Mouse (Mus musculus): ENCODE data around the gene Bcl2.
A peak's percentile ranks its signal among the peaks of the same experiment; 100 is the strongest.

The Bcl2 gene

DNA sequence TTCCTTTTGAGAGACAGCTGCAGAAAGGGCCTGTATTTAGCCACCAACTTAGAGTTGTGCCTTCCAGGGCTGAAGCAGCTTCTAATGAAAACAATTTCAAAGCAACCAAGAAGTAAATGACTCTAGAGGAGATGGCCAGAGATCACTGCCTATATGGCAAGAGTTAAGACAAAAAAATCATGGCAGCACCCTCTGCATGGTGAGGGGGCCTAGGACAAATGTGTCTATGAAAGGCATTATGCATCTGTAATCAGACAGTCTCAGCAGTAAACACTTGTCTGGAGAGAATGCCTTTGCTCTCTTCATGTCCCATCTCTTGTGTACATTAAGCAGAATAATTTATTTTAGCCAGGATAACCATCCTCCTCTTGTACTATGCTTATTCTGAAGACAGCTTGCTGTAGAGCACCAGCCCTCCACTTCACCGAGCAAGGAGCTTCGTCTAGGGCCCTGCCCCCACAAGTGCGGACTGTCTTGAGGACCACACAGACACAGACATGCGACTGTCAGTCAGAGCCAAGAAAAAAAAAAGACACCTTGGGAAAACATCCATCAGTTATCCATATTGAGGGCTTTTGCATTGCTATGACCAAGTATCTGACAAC is 126.1 kb downstream of the Bcl2 start:
- DNase-seq (ENCODE audit: low spot score in 2 of 2), result no peak

DNA sequence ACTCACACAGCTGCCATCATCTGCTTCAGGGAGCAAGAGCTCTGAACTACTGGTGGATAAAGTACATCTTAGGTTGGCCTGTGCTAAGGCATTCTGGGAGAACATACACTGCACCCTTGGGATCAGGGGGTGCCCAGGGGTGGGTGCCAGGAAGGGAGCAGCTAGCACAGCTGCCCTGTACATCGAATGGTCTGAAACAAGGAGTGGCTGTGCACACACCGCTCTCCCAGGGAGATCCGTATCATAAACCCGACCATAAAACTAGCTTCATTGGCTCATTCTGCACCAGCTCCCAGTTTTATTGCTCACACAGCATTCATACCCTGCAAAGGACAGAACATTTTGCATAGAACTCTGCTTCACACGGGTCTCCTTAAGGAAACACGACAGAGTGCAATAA is 127.3 kb downstream of the Bcl2 start:
- DNase-seq (ENCODE audit: low spot score in 2 of 2), result no peak

DNA sequence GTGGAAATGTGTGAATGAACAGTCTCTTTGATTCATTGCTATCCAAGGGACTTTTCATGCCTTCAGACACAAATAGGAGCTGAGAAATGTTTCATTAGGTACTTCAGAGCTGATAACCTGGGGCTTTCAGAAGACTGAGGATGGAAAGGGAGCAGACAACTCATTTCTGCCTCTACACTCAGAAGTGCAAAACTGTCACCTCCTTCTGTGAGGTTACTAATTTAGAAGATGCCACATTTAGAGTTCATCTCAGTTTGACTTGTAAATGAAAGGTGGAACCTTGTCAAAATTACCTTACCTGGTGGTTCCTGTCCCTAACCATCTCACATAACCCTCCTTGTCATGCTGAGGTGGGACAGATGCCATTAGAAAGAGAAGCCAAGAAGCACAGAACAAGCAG is 128.7 kb downstream of the Bcl2 start:
- no peak for DNase-seq (ENCODE audit: low spot score in 2 of 2)

DNA sequence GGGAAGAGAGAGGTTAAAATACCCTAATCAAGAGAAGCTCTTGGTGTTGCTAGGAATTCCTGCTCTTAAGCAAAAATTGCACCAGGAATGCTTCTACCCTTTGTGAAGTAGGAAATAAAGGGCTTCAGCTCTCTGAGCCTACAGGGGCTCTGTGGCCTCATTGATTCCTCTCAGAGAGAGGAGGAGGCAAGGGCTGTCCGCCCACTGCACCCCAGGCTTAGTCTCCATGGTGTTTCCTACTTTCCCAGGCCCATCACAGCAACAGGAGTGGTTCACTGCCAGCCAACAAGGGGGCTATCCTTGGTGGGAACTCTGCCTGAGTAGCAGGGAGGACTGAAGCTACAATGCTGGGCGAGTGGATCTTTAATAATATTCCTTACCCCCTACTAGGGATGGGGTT is 129.2 kb downstream of the Bcl2 start:
- DNase-seq (ENCODE audit: low spot score in 2 of 2), result no peak

DNA sequence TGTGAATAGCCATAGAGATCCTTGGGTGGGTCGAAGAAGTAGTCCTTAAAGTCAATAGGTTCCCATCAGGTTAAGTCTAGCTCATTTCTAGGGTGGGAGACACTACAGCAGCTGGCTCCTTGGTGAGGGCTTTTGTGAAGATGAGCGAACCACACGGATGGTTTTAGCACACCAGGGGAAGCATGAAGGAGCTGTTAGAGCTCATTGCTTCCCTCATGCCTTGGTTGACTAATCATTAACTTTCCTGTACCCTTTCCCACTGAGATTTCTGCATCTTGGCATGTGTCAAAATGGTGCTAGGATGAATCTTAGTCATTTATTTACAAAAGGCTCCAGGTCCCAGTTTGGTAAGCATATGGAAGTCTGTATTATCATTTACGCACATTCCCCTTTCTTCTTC is 129.8 kb downstream of the Bcl2 start:
- DNase-seq (ENCODE audit: low spot score in 2 of 2), result no peak

DNA sequence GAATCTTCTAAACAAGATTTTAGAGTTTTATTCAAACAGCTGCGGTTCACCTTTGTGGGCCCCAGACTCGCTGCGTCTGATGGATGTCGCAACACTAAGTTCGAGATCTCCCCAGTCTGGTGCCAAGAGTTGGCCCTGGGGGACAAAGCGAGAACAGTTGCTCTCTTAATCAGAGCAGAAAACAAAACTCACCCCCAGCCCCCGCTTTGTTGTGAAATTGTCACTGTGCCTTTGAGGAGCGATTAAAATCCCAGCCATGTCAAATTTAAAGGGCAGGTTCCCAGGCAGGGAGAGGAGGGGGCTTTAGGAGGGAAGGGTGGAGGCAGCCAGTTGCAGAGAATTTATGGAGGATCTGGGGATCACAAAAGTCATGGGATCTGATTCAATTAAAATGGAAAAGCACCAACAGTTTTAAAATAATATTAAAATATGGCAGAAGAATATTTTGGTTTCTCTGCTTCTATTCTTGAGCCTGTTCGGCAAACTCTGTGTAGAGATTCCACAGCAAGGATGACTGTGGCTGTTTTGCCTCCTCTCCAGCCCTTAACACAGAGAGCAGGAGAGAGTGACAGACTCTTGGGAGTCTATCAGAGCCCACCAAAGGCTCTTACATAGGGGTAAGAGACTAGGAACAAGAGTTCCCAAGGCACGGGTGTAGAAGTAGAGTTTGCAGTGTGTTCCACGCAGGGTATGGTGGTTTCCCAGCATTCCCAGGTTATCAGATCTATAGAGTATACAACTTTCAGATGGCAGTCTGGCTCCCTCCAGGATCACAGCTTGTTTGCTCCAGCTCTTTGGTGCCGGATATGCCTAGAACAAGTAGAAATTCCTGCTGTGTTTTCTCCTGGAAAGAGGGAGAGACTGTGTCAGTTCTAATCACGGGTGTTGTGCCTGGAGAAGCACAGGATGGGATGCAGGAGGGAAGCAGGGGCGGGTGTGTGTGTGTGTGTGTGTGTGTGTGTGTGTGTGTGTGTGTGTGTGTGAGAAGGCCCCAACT is 130.5 kb downstream of the Bcl2 start:
- DNase-seq (ENCODE audit: low spot score in 2 of 2), result no peak

DNA sequence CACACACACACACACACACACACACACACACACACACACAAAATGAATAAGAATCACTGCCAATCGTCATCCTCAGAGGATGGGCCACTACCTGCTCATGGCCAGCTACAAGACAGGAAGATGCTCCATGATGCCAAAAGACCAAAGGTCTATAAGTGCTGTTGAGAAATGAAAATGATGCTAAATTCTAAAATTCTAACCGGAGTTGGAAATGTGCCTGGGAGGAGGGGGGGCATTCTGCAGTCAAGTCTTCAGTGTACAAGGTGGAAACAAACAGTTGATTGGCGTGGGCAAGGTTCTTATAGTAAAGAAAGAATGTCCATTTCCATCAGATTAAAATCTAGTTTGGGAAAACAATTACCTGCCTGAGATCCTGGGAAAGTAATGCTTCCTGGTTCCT is 131.3 kb downstream of the Bcl2 start:
- DNase-seq (ENCODE audit: low spot score in 2 of 2), result no peak

DNA sequence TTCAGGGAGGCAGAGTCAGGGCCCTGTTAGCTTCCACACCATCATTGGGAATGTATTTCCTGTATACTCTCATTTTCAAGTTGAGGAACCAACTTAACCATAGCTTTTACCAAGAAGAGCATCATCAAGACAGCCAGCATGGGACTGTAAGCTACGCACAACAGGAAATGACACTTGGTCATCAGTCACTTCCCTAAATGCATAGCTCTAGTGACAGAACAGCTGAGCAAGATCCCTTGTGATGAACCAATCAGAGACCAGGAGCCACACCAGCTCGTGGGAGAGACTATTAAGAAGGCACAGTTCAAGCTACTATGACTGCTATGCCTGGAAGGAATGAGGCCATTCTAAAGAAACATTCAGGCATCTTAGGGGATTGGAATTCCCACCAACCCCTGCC is 132.3 kb downstream of the Bcl2 start:
- peak; percentile 45 to 58 for DNase-seq (ENCODE audit: low spot score in 2 of 2)

DNA sequence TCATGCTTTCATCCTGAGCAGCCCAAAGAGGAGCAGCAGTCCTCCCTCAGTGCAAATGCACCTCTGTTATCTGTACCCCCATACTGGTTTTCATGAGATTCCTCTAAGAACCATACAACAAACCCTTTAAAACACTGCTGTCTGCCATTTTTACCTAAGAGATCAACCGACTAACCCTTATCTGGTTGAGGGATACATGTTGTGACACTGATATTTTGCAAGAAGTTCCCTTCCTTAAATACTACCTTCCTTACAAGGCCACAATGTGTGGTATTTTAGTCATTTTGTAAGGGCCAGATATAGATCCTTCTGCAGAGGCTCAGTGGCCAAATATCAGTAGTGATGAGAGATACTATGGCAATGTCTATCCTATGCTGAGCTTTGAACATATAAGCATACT is 134.3 kb downstream of the Bcl2 start:
- no peak for DNase-seq (ENCODE audit: low spot score in 2 of 2)

DNA sequence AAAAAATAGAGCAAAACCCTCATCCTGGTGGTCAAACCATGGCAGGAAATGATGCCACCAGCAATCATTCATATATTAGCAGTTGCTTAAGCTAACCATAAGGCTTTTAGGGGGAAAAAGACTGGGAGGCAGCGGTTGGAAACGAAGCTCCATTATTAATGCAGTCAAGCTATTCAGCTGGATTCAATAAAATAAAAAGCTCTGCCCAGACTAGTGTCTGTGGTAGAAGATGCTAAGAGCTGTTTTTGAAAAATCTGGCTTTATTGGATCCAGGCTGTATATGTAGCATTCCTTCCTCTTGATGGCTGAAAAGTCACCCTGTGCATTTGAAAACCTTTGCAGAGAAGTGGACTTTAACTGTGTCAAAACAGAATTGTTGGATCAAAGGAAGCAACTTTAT is 141.6 kb downstream of the Bcl2 start:
- DNase-seq (ENCODE audit: low spot score in 2 of 2), result no peak

DNA sequence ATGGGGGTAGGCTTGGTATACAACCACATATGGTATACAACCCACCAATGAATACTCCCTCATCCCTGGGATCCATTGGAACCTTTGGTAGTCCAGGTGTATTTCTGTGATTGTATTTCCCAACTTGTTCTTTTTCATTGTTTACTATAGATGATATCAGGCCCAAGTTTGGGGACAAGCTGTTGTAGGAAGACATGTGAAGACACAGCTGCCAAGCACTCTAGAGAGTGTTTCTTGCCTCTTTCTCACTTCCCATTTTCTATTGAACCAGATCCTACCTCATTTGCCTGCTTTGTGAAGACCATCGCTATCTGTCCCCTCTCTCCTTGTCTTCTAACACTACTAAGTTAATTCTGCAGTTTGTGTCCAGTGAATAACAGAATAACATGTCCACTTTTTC is 143.2 kb downstream of the Bcl2 start:
- DNase-seq (ENCODE audit: low spot score in 2 of 2), result peak; percentile 66 to 70

DNA sequence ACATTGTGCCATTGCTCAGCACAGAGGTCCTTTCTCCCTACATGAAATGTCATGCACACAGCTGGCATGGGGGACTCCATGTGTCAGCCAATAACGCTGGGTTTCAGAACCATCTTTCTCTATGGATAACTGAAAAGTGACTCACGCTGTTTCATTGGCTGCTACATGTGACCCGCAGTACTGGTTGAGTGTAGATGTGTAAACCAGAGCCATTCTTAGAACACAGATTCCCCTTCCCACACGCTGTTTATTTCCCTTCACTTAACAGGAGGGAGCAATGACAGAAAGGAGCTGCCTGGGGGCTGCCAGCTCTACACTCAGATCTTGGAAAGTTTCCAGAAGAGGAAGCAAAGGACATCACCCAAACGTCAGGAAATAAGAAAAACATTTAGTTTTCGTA is 143.7 kb downstream of the Bcl2 start:
- DNase-seq (ENCODE audit: low spot score in 2 of 2), result no peak

DNA sequence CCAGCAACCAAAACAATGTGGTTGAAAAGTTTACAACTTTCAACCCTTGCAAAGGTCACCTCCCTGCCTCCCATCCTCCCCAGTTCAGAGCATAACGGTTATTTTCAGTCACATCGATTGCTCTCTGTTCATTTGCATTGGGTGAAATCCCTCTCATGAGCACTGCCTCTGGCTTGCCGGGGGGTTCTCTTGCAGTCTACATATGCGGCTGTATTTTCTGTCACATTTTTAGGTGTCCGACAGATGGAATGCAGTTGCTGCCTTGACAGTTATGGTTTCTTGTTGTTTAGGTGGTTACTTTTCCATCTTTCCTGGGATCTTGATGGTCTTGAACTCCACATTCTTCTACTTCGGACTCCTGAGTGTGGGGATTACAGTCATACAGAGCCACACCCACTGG is 144.4 kb downstream of the Bcl2 start:
- peak; percentile 77 to 81 for DNase-seq (ENCODE audit: low spot score in 2 of 2)

DNA sequence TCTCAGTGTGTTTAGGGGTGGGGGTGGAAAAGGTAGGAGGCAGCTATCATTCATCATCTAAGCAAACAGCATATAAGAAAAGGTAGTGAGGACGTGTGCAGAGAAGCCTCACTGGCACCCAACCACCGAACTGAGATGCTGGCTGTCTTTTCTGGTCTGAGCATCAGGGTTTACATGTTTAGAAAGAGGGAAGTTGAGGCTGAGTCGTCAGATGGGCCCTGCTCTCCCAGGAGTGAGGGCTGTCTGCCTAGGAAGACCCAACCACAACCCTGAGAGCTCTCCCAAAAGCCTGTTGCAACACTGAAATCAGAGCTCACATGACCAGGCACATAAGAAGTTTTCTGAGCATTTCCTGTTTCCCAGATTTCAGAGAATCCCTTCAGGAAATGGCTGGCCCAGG is 145.2 kb downstream of the Bcl2 start:
- peak; percentile 45 to 51 for DNase-seq (ENCODE audit: low spot score in 2 of 2)

DNA sequence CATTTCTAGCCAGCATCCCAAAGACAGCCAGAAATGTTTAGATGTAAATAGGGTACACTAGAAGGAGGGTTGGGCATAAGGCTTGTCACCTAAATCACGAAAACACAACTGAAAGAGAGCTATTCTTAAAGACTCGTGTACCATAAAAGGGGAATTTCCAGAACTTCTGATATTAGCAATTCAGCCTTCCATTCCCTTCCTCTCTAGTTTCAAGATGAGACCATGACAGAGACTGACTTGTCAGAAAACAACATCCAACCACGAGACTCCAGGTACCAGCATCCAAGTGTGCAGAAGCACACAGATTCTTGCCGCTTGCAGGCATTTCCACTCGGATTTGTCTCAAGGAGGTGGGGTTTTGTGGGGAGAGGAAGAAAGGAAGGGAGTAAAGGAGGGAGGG is 146.6 kb downstream of the Bcl2 start:
- DNase-seq (ENCODE audit: low spot score in 2 of 2), result no peak

DNA sequence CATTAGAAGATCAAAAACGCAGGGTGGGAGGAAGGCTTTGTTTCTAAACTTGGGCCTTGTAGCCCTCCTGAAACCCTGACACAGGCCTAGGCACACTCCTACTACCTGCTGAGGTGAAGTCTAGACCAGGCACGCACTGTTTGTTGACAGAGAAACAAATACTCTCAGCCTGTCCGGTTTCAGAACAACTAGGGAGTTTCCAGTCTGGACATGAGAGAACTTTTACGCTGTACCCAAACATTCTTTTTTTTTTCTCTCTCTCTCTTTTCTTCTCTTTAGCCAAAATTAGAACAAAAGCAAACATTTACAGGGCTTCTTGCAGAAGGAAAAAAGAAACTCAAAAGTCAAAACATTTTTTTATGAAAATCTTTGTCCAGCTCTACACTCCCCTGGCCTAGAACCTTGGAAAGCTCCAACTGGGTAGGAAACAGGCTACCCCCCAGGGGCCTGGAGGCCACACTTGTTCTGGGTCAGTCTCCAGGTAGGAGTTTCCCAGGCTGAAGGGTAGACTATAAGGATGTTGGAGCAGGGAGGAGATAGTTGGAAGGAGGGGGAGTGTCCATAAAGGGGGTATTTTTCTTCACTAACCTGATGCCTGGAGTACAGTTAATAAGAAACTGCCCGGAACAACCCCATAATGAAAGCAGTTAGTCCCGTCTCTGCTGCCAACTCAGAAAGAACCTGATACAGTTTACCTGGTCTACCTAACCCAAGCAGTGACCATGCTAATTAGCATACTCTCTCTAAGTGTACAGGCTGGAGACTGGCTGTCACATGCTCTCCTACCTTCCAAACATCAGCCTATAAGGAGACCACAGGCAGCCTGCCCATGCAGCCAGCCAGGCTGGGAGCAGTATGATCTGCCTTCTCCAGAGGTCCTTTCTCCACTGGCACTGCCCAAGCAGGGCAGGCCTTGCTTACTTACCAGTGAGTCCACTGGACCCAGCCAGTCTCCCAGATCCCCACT is 147.7 kb downstream of the Bcl2 start:
- no peak for DNase-seq (ENCODE audit: low spot score in 2 of 2)

DNA sequence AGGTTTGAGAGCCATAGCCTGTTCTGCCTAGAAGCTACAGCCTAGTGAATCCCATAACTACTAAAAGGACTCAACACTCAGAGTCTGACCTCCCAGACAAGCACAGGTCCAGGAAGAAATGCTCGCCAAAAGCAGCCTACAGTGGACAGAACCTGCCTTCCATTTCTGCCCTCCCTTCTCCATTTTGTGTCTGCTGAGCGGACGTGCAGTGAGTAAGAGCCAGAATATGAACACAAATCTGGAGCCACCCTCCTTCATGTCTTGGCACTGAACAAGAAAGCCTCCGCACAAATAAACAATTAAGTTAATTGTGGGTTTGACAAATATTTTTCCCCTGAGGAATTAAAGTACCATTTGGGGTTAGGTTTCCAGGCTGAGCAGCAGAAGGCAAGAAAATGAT is 148.8 kb downstream of the Bcl2 start:
- DNase-seq (ENCODE audit: low spot score in 2 of 2), result no peak

DNA sequence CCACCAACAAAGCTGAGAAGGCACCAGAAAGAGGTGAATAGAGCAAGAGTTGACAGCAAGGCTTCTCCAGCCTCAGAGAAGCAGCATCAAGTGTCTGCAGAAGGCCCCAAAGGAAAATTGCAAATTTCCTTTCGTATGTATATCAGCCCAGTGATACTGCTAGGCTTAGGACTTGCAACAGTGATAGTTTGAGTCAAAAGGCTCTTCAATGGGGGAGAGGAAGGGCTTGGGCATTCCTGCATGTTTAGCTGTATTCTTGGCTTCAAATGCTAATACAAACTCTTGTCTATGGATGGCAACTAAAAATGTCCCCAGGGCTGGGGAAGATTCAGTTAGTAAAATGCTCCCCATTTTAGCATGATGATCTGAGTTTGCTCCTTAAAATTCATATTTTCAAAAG is 149.6 kb downstream of the Bcl2 start:
- no peak for DNase-seq (ENCODE audit: low spot score in 2 of 2)

DNA sequence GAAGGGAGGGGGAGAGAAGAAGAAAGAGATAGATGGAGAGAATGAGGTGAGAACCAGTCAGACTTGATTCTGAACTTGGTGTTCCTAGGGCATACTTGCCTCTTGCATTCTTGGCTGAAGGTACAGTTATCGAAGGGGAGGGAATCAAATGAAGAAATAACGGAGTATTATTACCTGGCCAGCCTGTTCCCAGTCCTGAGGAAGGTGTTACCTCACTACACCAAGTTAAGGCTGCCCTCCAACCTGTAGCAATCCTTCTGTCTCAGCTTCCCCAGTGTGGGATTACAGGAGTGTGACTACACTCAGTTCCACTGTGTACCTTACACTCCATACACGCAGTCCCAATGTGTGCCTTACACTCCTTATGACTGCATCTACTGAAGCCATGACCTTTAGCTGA is 151.3 kb downstream of the Bcl2 start:
- DNase-seq (ENCODE audit: low spot score in 2 of 2), result no peak

DNA sequence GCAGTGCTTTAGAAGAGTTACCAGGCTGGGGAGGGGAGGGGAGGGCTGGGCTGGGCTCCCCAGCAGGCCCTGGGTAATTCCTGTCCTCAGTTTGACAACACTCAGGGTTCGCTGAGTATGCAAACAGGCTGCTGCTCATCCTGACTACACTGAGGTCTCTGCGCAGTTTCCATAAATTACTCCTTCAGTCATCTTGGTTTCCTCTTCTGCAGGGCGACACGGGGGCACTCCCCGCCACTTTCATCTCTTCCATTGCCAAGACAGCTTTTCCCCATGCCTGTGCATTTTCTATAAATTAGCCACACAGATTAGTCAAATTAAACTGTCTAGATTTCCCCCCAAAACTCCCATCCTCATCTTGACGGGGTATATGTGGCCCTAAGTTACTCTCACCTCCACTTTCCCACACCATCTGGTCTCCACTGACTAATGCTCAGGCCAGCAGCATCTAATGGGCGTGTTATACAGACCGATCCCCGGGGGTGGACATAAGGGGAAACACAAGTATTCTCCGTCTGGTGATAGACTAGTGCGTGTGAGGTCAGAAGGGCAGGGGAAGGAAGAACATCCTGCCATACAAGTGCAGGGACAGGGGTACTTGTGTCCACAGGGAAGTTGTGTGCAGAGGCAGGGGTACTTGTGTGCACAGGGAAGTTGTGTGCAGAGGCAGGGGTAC is 152.9 kb downstream of the Bcl2 start:
- no peak for DNase-seq (ENCODE audit: low spot score in 2 of 2)

DNA sequence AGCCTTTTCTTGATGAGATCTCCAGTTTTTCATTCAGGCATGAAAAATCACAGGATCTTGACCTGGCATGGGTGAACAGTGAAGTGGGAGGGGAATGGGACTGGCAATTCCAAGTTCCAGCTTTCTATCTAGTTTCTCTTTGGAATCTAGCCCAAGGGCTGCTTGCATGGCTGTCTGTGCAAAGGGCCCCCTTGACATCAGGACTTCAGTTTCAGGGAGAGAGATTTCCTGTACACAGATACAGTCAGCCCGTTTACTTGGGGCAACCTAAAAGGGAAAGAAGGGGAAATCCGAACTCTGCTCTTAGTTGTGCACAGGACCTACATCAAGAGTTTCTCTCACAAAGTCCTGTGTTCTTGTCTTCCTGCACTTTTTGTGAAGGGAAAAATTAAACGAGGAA is 154.0 kb downstream of the Bcl2 start:
- DNase-seq (ENCODE audit: low spot score in 2 of 2), result no peak
